In genomic region chr6:18639712-18640383, GRCm38 (mm10) we compare ENCODE assay signal across 10 mouse cellular contexts.
DNase-seq lines count a peak whose midpoint lies in the region; ATAC-seq lines count a peak whose summit lies in the region.
"Had no signal": no experiment of that assay in that cellular context is flagged by ENCODE, and none has a peak within 500 bp of the region (broad histone marks: within the 10 kb centered on the region; RNA-seq: fewer than 3 reads in every experiment).

No protein-coding gene starts in this region.

- DNase-seq in adrenal gland, adult 2 months: peak; percentile 13
- DNase-seq in adrenal gland, postnatal 36 days: no peak
- peak; percentile 89 for DNase-seq in Muller cell, postnatal 12 days (ENCODE audit: inconsistent ontology term)
- peak; percentile 37 to 49 for DNase-seq in cerebellum, postnatal 25 days
- DNase-seq in layer of hippocampus, postnatal 14 days (ENCODE audit: low spot score in 2 of 2): peak; percentile 21 to 76
- DNase-seq in thymus, postnatal 10 days (ENCODE audit: low spot score in 2 of 2): no peak
- no peak for DNase-seq in lung, postnatal 10 days
- DNase-seq: lung, postnatal 14 days had no signal

- no peaks in the 10 kb centered on the region for H3K9me3 ChIP-seq in intestine, embryonic 15.5 days

- no peak overlapping the region for H3K4me2 ChIP-seq in intestine, embryonic 15.5 days (replicated peaks)

- 37% methylated on average over 3 of the region's 3 CpGs for WGBS in intestine, embryonic 15.5 days

- no peaks in the 10 kb centered on the region for H3K36me3 ChIP-seq in intestine, embryonic 15.5 days

- no peaks in the 10 kb centered on the region for H3K27me3 ChIP-seq in intestine, embryonic 15.5 days (replicated peaks)

- H3K4me1 ChIP-seq in intestine, embryonic 15.5 days (replicated peaks): no peaks in the 10 kb centered on the region

- ATAC-seq in intestine, embryonic 15.5 days: no peak
- ATAC-seq: intestine, embryonic 16.5 days had no signal

- H3K27ac ChIP-seq in intestine, embryonic 15.5 days: no peak overlapping the region

- H3K4me3 ChIP-seq in intestine, embryonic 15.5 days (replicated peaks): no peak overlapping the region

- no peak overlapping the region for H3K9ac ChIP-seq in intestine, embryonic 15.5 days

Comparison
In these comparisons a context has a peak if more than half of its experiments do, and no peak if none do; other contexts are left out.
1. DNase-seq: peak in adrenal gland, adult 2 months (single experiment), Muller cell, postnatal 12 days (single experiment), cerebellum, postnatal 25 days (2 of 2) and layer of hippocampus, postnatal 14 days (2 of 2); none in adrenal gland, postnatal 36 days (0 of 2), thymus, postnatal 10 days (0 of 2) and lung, postnatal 10 days (single experiment).